Mouse (Mus musculus) stomach, adult 2 months (tissue): Measurements from ENCODE around the gene Adamts10. TPM values are rescaled to one million over a fixed set of nuclear protein-coding genes. Genes with fewer than 3 reads are reported as not detected.

ENCODE experiments used
- polyA plus RNA-seq: library from polyadenylated mRNA; depleted of rRNA; stranded (reverse); fragments of >200 nt; gene quantifications from 2 replicates; pipeline ENCODE4 v1.2.3, GENCODE M21; 2012; rRNA removed

The Adamts10 gene
- 19.4 and 23.0 TPM in 2 replicates for polyA plus RNA-seq

DNA sequence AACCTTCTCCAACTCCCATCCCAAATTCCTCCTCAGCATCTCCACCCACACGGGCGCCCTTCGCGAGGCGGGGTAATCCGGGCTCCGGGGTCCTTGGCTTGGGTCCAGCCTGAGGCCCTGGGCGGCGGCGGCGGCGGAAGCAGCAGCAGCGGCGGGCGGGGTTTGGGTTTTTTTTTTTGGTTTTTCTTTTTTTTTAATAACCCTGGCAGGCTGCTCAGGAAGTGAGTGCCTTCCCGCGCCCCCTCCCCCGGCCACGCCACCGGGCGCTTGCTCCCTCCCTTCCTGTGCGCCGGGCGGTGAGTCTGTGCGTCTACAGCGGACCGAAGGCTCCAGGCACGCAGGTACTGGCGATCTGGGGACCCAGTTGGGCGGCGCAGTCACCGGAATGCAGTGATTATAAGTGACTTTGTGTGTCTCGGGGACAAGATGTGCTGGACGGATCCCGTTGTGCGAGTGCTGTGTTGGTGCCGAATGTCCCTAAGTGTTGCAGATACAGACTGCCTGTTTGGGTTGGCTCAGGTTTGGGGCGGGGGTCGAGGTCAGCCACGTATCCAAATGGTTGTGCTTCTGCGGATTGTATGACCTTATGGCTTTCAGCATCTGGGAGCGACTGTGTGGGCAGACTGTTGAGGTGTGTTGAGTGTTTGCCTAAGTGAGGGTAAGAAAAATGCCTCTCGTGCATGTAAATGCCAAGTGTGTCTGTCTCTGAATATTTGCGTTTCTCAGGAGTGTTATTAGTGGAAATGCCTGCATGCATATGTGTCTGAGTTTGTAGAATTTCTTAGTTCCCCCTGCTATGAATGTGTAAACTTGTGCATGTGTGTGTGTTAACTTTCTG, at the start of gene Adamts10:
Gene Adamts10, plus strand, starts transcription at position 287 of the 838 bp plus-strand sequence.

DNA sequence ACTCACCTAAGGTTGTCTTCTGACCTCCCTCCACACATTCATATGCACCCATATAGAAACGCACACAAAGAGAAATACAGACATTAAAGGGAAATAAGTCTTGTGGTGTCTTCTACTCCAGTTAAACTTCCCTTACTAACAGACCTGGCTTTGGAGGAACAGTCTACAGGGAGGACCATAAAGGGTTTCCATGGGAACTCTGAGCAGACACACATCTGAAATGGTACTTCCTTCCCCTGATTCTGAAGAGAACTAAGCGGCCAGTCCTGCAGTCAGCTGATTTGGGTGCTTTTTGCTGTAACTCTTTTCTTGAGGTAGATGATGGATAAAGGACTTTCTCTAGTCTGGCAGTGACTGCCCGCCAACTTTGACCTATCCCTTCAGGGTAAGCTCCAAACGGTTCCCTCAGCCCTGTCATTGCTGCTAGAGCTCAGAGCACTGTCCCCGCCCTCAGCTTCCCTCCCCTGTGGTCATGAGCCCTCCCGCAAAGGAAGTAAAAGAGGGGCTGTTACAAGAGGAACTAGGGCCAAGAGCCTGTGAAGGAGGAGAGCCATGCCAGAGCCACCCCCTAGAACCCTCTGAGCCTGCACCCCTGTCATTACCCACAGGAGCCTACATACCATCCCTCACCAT, 31.3 kb downstream of the Adamts10 start, which contains the start of gene Myo1f:
Gene Myo1f, plus strand, starts transcription at position 485 of the 633 bp plus-strand sequence.

Other genes starting within 250 kb of the Adamts10 start
- gene Zfp955b, start 234.7 kb upstream of the Adamts10 start, polyA plus RNA-seq = 0.16 and 0.42 TPM in 2 replicates
- gene Zfp81, start 165.3 kb upstream of the Adamts10 start, polyA plus RNA-seq = 0.04 and 0.08 TPM in 2 replicates
- gene Zfp101, start 129.6 kb upstream of the Adamts10 start, polyA plus RNA-seq = 0.22 and 0.28 TPM in 2 replicates
- 0.19 and 0.47 TPM in 2 replicates for gene Actl9, start 91.3 kb upstream of the Adamts10 start, polyA plus RNA-seq
- 1.1 and 1.2 TPM in 2 replicates for gene Myo1f, start 31.5 kb downstream of the Adamts10 start, polyA plus RNA-seq
- gene Zfp414, start 104.9 kb downstream of the Adamts10 start, polyA plus RNA-seq = 36.2 and 39.0 TPM in 2 replicates
- 0.16 TPM in 1 of 2 replicates, not detected in the other for gene Pram1, start 113.9 kb downstream of the Adamts10 start, polyA plus RNA-seq
- gene Hnrnpm, start 162.7 kb downstream of the Adamts10 start, polyA plus RNA-seq = 27.4 and 31.2 TPM in 2 replicates
- 42.8 and 60.2 TPM in 2 replicates for gene March2, start 194.5 kb downstream of the Adamts10 start, polyA plus RNA-seq
- gene Rab11b, start 236.3 kb downstream of the Adamts10 start, polyA plus RNA-seq = 166 and 168 TPM in 2 replicates